Mouse (Mus musculus): Measurements from ENCODE around the gene Arhgef16. TPM values are rescaled to one million over a fixed set of nuclear protein-coding genes. Genes with fewer than 3 reads are reported as not detected.

Gene Arhgef16
- total and polyA plus RNA-seq, 3 experiments, result not detected

- Histone ChIP-seq H3K27me3 (replicated peaks) (no peaks in the 10 kb centered on the region), H3K4me1 (ENCODE audit: control insufficient read depth in 1 of 2, insufficient read depth in 2 of 2) (no peaks in the 10 kb centered on the region)
Observed at GRCm38 (mm10) chr4:154260755-154261154, 40.7 kb downstream of the Arhgef16 start.

GRCm38 (mm10) chr4:154252537-154253255 lies 48.8 kb downstream of the Arhgef16 start:
- no peak overlapping the region for H3K4me3 ChIP-seq (replicated peaks in 1 of 3; ENCODE audit: low read depth in 2 of 3, low read length in 2 of 3, poor library complexity in 1 of 3)

More at GRCm38 (mm10) chr4:154260755-154261154, 40.7 kb downstream of the Arhgef16 start:
- no peak overlapping the region for H3K4me2 ChIP-seq (ENCODE audit: insufficient read depth, low read depth, poor library complexity, severe bottlenecking)
- H3K27ac ChIP-seq (ENCODE audit: insufficient read depth, low read depth), result no peak overlapping the region
- H3K9me3 ChIP-seq (replicated peaks; ENCODE audit: low read length), result peaks cover 94% of the 10 kb centered on the region
- H3K79me2 ChIP-seq (replicated peaks; ENCODE audit: control insufficient read depth, extremely low read depth, insufficient read depth, poor library complexity, severe bottlenecking), result no peaks in the 10 kb centered on the region
- no peaks in the 10 kb centered on the region for H3K36me3 ChIP-seq (replicated peaks in 1 of 2; ENCODE audit: control insufficient read depth in 1 of 2, insufficient read depth in 1 of 2, low read length in 1 of 2)
- DNase-seq (ENCODE audit: extremely low read depth), result no peak
- H3K4me3 ChIP-seq (replicated peaks in 1 of 3; ENCODE audit: low read depth in 2 of 3, low read length in 2 of 3, poor library complexity in 1 of 3), result no peak overlapping the region
- no peak overlapping the region for H3K9ac ChIP-seq (ENCODE audit: insufficient read depth, low read depth)
- dilution Hi-C loops (cut with MboI; ENCODE audit: extremely low pct_ligation_motif_present, extremely low pct_unique_long_range_greater_than_20kb, low sequenced_read_pairs) (no loop called here), in situ Hi-C loops (cut with MboI; ENCODE audit: low pct_ligation_motif_present, low pct_unique_long_range_greater_than_20kb, low sequenced_read_pairs) (no loop called here)
- no peak for TF ChIP-seq CHD1 (IDR thresholded peaks at IDR 0.05; ENCODE audit: low read depth, low read length)
- no peak for TF ChIP-seq USF1 (IDR thresholded peaks at IDR 0.05; ENCODE audit: low read depth, low read length)
- TF ChIP-seq SIN3A (IDR thresholded peaks at IDR 0.05; ENCODE audit: low read length), result no peak
- TF ChIP-seq CTCF (conservative IDR thresholded peaks at IDR 0.05 in 1 of 2, IDR thresholded peaks at IDR 0.05 in 1 of 2; ENCODE audit: low read depth in 2 of 2, low read length in 2 of 2), result no peak
- TF ChIP-seq ZMIZ1 (IDR thresholded peaks at IDR 0.05; ENCODE audit: low read depth, low read length), result no peak
- TF ChIP-seq PAX5 (IDR thresholded peaks at IDR 0.05; ENCODE audit: low read length), result no peak
- TF ChIP-seq E2F4 (IDR thresholded peaks at IDR 0.05; ENCODE audit: insufficient replicate concordance, low read depth, low read length), result no peak
- no peak for TF ChIP-seq IRF4 (IDR thresholded peaks at IDR 0.05; ENCODE audit: low read depth, low read length)
- no peak for TF ChIP-seq USF2 (conservative IDR thresholded peaks at IDR 0.05; ENCODE audit: low read depth, low read length)
- TF ChIP-seq UBTF (IDR thresholded peaks at IDR 0.05; ENCODE audit: low read depth, low read length), result no peak
- TF ChIP-seq POLR2AphosphoS2 (IDR thresholded peaks at IDR 0.05; ENCODE audit: low read depth, low read length), result no peak
- TF ChIP-seq RCOR1 (conservative IDR thresholded peaks at IDR 0.05; ENCODE audit: low read depth, low read length), result no peak
- TF ChIP-seq ZC3H11A (IDR thresholded peaks at IDR 0.05; ENCODE audit: low read depth, low read length), result no peak
- TF ChIP-seq RAD21 (IDR thresholded peaks at IDR 0.05; ENCODE audit: low read depth, low read length), result no peak
- TF ChIP-seq JUND (conservative IDR thresholded peaks at IDR 0.05; ENCODE audit: low read depth, low read length), result no peak
- no peak for TF ChIP-seq ETS1 (conservative IDR thresholded peaks at IDR 0.05; ENCODE audit: low read depth, low read length)

More at GRCm38 (mm10) chr4:154252537-154253255, 48.8 kb downstream of the Arhgef16 start:
- Histone ChIP-seq H3K27ac (ENCODE audit: insufficient read depth, low read depth) (no peak overlapping the region), H3K79me2 (replicated peaks; ENCODE audit: control insufficient read depth, extremely low read depth, insufficient read depth, poor library complexity, severe bottlenecking) (no peaks in the 10 kb centered on the region), H3K36me3 (replicated peaks in 1 of 2; ENCODE audit: control insufficient read depth in 1 of 2, insufficient read depth in 1 of 2, low read length in 1 of 2) (no peaks in the 10 kb centered on the region), H3K4me1 (ENCODE audit: control insufficient read depth in 1 of 2, insufficient read depth in 2 of 2) (no peaks in the 10 kb centered on the region), H3K9me3 (replicated peaks; ENCODE audit: low read length) (peaks cover 89% of the 10 kb centered on the region), H3K27me3 (replicated peaks) (no peaks in the 10 kb centered on the region), H3K9ac (ENCODE audit: insufficient read depth, low read depth) (no peak overlapping the region), H3K4me2 (ENCODE audit: insufficient read depth, low read depth, poor library complexity, severe bottlenecking) (no peak overlapping the region)
- in situ Hi-C loops (cut with MboI; ENCODE audit: low pct_ligation_motif_present, low pct_unique_long_range_greater_than_20kb, low sequenced_read_pairs) (no loop called here), dilution Hi-C loops (cut with MboI; ENCODE audit: extremely low pct_ligation_motif_present, extremely low pct_unique_long_range_greater_than_20kb, low sequenced_read_pairs) (no loop called here)
- DNase-seq (ENCODE audit: extremely low read depth), result no peak
- TF ChIP-seq RAD21 (IDR thresholded peaks at IDR 0.05; ENCODE audit: low read depth, low read length) (no peak), JUND (conservative IDR thresholded peaks at IDR 0.05; ENCODE audit: low read depth, low read length) (no peak), JUN (IDR thresholded peaks at IDR 0.05; ENCODE audit: insufficient read depth, low read depth, low read length) (no peak), ZNF384 (IDR thresholded peaks at IDR 0.05; ENCODE audit: low read depth, low read length) (no peak), CTCF (conservative IDR thresholded peaks at IDR 0.05 in 1 of 2, IDR thresholded peaks at IDR 0.05 in 1 of 2; ENCODE audit: low read depth in 2 of 2, low read length in 2 of 2) (no peak), EP300 (IDR thresholded peaks at IDR 0.05; ENCODE audit: low read length) (no peak), RCOR1 (conservative IDR thresholded peaks at IDR 0.05; ENCODE audit: low read depth, low read length) (no peak), TBP (conservative IDR thresholded peaks at IDR 0.05; ENCODE audit: low read depth, low read length) (no peak), NRF1 (IDR thresholded peaks at IDR 0.05; ENCODE audit: low read depth, low read length) (no peak), USF1 (IDR thresholded peaks at IDR 0.05; ENCODE audit: low read depth, low read length) (no peak), SIN3A (IDR thresholded peaks at IDR 0.05; ENCODE audit: low read length) (no peak), HCFC1 (IDR thresholded peaks at IDR 0.05; ENCODE audit: low read depth, low read length) (no peak), KAT2A (IDR thresholded peaks at IDR 0.05; ENCODE audit: insufficient replicate concordance, low read length) (no peak), CHD2 (IDR thresholded peaks at IDR 0.05; ENCODE audit: low read length) (no peak), TCF12 (IDR thresholded peaks at IDR 0.05; ENCODE audit: low read depth, low read length) (no peak), MAFK (IDR thresholded peaks at IDR 0.05; ENCODE audit: insufficient replicate concordance, low read length) (no peak)
